Mouse (Mus musculus) frontal cortex, postnatal 14 days (tissue): ENCODE measurements around the gene Gramd1a.

ENCODE experiments used
- DNase-seq, 2 experiments: peaks; one replicate each; pipeline ENCODE4 v3.0.0; 2022; ENCODE audit warnings: low spot score in 2 of 2

Gramd1a gene

DNA sequence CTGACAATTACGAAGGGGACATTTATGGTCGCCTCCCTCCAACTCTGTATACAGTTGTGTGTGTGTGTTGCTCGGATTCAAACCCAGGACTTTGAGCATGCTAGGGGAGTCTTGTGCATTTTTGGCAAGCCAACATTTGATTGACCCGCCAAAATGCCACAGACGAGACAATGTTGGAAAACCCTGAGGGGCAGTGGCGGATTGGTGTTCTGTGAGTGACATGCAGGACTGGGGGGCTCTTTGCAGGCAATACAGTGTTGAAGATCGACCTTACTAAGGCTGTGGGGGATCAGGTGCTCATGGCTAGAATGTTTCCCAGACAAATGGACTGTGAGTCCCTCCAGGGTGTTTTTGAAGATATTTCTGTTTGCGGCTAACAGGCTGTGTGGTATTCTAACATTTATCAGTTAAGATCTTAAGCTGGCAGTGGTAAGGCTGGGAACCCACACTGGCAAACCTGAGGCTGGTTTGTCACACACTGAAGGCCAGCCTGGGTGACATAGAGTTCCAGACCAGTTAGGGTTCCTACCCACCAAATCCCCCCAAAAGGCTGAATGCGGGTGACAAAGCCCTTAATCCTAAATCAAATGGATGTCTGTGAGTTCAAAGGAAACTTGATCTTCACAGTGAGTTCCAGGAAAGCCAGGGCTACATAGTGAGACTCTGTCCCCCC, 58.7 kb downstream of the Gramd1a start:
- no peak for DNase-seq

- no peak for DNase-seq
Observed at GRCm38 (mm10) chr7:31094774-31095501, 60.8 kb downstream of the Gramd1a start.

DNA sequence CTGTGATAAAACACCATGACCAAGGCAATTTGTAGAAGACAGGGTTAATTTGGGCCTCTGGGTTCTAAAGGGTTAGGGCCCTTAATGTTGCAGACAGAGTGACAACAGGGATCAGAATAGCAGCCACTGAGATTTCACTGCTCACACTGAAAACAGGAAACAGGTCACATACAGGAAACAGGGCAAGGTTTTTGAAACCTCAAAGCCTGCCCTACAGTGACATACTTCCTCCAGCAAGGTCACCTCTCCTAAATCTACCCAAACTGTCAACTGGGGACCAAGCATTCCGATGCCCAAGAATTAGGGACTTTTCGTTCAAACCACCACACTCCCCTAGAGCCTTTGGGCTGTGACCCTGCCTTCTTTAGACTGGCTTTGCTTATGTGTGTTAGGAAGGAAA, 66.0 kb downstream of the Gramd1a start:
- DNase-seq: no peak

- DNase-seq: no peak
Observed at GRCm38 (mm10) chr7:31088206-31088605, 67.5 kb downstream of the Gramd1a start.

- DNase-seq: no peak
Observed at GRCm38 (mm10) chr7:31087262-31087661, 68.4 kb downstream of the Gramd1a start.

GRCm38 (mm10) chr7:31086175-31086755, 69.4 kb downstream of the Gramd1a start:
- no peak for DNase-seq

- no peak for DNase-seq
Observed at GRCm38 (mm10) chr7:31085171-31085570, 70.5 kb downstream of the Gramd1a start.

- no peak for DNase-seq
Observed at GRCm38 (mm10) chr7:31084140-31084539, 71.6 kb downstream of the Gramd1a start.

DNA sequence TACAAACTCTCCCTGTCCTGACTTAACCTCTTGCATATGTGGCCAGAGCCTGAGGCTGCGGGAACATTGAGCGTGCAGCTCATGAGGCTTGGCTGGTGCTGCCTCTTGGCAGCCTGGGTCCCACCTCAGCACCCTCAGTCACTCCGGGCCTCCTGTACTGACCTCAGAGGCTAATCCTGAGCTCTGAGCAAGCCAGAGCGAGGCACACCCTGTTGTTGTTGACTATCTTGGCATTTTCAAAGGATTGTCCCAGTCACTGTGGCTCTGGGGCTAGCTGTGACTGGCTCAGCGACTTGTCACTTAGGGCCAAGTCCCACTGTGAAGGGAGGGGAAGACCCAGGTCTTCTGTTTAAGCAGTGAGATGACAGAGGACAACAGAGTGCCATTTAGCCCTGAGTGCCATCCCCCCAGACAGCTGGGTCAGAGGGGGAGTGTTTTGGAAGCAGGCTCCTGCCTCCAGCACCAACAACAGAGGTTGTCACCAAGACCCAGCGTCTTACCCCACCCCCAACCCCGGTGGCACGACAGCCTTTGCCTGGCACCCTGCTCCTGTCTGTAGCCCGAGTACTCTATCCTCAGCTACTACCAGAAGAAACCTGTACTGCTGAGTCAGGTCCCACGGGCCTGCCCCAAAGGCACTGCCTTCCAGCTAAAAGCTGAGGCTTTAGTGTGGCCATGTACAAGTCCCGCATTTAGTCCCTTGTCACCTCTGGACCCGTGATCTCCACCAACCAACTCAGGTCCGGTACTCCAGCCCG, 72.7 kb downstream of the Gramd1a start:
- no peak for DNase-seq

DNA sequence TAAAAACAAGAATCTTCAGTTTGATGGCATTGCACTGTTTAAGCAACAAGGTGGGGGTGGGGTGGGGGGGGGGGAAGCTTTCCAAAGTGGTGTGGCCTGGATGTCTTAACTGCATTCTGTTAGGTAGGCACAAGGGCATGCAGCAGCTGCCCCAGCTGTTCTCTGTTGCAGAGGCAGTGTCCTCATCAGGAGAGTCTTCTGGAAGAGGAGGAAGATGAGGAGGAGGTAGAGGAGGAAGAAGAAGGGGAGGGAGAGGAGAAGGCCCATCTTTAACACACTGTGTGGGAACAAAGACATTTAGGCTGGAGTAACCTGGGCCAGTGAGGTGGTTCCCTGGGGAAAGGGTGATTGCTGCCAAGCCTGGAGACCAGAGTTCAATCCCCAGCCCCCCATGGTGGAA, 73.6 kb downstream of the Gramd1a start:
- no peak for DNase-seq

GRCm38 (mm10) chr7:31081106-31081505, 74.6 kb downstream of the Gramd1a start:
- DNase-seq: no peak

DNA sequence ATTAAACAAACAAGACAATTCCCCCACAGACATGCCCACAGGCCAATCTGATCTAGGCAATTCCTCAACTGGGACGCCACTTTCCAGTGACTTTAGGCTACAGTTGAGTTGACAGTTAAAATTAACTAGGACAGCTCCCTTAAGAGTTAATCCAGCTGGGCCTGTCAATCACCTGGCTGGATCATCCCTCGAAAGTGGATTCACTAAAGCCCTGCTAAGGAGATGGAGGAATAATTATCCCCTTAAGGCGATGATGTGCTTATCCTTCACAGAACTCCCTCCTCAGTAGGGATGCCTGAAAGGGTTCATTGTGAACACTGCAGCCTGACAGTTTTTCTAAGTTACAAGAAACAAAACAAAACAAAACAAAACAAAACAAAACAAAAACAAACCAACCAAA, 75.1 kb downstream of the Gramd1a start:
- DNase-seq: no peak
